19 mouse cellular contexts compared by ENCODE assay signal in genomic region chr17:64618996-64619395, GRCm38 (mm10). TPM values are rescaled to one million over a fixed set of nuclear protein-coding genes. Genes with fewer than 3 reads are reported as not detected.
DNase-seq lines count a peak whose midpoint lies in the region.
"Had no signal": no experiment of that assay in that cellular context is flagged by ENCODE, and none has a peak within 500 bp of the region (broad histone marks: within the 10 kb centered on the region; RNA-seq: fewer than 3 reads in every experiment).

No protein-coding gene starts in this region.

- intact Hi-C loops in left cerebral cortex, postnatal 4 days (cut with DNase I): no loop called here

- peak; percentile 50 for DNase-seq in adrenal gland, postnatal 14 days
- DNase-seq in adrenal gland, adult 8-10 months: no peak
- peak; percentile 41 for DNase-seq in left cerebral cortex, postnatal 4 days
- no peak for DNase-seq in left cerebral cortex, adult 9 months (ENCODE audit: low spot score in 2 of 2)
- DNase-seq in 3T3-L1 (ENCODE audit: low read depth, low spot score) (peak; percentile 20), NIH3T3 (ENCODE audit: low read depth) (peak; percentile 54)
- DNase-seq in testis, postnatal 14 days (ENCODE audit: low spot score): no peak
- no peak for DNase-seq in layer of hippocampus, adult 9-11 months
- DNase-seq: cerebellum, adult 11 months; cerebellum, adult 9-10 months; forebrain, postnatal 0 days; gastrocnemius, postnatal 14 days; heart, postnatal 36 days; kidney, adult 2 months; kidney, postnatal 36 days; layer of hippocampus, postnatal 36 days; lung, adult 18-20 months; lung, postnatal 4 days; right cerebral cortex, postnatal 4 days had no signal

RNA-seq across cellular contexts. Expression of gene Man2a1, which starts 18.5 kb away (rescaled TPM):
- total RNA-seq in adrenal gland, postnatal 14 days (2021): 150 and 156 TPM in 2 replicates
- 100 to 1,000 TPM; 112 to 154 (median 134) TPM for total RNA-seq in adrenal gland, adult 8-10 months (2022)
- 10 to 100 TPM; 21.1 to 21.7 TPM for total RNA-seq in left cerebral cortex, postnatal 4 days (2021)

Comparison
In these comparisons a context has a peak if more than half of its experiments do, and no peak if none do; other contexts are left out.
1. DNase-seq: peak in adrenal gland, postnatal 14 days (single experiment), left cerebral cortex, postnatal 4 days (single experiment), 3T3-L1 (single experiment) and NIH3T3 (single experiment); none in adrenal gland, adult 8-10 months (single experiment), left cerebral cortex, adult 9 months (0 of 2), testis, postnatal 14 days (single experiment) and layer of hippocampus, adult 9-11 months (single experiment).